Mouse (Mus musculus): ENCODE measurements around the gene Slc9a9.
A peak's percentile ranks its signal among the peaks of the same experiment; 100 is the strongest.

The Slc9a9 gene

GRCm38 (mm10) chr9:95086109-95086821 lies 416.6 kb downstream of the Slc9a9 start:
- DNase-seq = no peak

DNA sequence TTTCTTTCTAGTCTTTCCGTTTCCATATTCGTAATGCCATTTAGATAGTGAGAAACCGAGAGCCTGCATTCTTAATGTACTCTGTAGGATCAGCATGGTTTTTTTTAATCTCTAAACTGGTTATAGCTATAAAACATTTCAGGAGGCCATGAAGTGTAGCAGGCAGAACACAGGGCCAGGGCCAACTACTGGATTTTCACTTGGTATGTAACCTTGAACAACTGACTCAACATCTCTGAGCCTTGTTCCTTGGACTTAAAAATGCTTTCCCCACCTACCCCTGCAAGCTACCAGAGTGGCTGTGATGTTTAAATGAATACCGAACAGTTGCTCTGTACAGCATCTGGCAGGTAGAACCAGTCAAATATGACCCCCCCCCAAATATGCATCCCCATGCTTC lies 418.5 kb downstream of the Slc9a9 start:
- DNase-seq = no peak

- peak in 1 of 2 experiments; percentile 12 for DNase-seq
Measured at GRCm38 (mm10) chr9:95089050-95089449, 419.3 kb downstream of the Slc9a9 start.

DNA sequence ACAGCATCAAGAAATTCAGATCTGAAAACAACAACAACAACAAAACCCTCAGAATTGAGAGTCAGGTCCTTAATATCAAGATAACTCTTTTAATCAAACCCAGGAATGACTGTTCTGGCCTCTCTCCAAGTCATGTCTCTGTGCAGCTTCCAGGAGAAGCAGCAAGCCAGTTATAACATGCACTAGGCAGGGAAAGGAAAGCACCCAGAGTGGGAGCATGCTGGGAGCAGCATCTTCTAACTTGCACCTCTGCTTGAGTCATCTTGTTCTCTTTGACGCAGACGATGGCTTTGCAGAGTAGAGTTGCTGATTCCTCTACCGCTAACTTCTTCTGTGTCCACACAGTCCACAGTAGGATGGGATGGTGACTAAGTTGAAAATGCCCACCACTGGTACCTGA lies 426.8 kb downstream of the Slc9a9 start:
- DNase-seq = no peak

- no peak for DNase-seq
Measured at GRCm38 (mm10) chr9:95105768-95106167, 436.1 kb downstream of the Slc9a9 start.

DNA sequence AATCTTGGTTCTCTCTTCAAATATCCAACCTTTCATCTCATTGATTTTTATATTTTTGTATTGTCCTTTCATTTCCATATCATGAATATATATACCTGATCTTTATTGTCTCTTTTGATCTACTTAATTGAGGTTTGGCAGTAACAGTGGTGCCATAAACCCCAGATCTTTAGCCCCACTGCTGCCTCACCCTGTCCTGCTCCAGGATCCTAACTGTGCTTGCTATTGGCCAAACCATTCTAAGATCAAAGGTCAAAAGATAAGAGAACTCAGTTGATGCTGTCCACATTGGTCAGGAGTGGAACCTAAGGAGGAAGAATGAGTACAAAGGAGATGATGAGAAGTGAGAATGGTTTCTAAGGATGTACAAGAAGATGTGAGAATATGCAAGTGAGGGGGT lies 440.1 kb downstream of the Slc9a9 start:
- no peak for DNase-seq

GRCm38 (mm10) chr9:95110768-95111167 lies 441.1 kb downstream of the Slc9a9 start:
- no peak for DNase-seq

- DNase-seq = no peak
Measured at GRCm38 (mm10) chr9:95111732-95112131, 442.0 kb downstream of the Slc9a9 start.

DNA sequence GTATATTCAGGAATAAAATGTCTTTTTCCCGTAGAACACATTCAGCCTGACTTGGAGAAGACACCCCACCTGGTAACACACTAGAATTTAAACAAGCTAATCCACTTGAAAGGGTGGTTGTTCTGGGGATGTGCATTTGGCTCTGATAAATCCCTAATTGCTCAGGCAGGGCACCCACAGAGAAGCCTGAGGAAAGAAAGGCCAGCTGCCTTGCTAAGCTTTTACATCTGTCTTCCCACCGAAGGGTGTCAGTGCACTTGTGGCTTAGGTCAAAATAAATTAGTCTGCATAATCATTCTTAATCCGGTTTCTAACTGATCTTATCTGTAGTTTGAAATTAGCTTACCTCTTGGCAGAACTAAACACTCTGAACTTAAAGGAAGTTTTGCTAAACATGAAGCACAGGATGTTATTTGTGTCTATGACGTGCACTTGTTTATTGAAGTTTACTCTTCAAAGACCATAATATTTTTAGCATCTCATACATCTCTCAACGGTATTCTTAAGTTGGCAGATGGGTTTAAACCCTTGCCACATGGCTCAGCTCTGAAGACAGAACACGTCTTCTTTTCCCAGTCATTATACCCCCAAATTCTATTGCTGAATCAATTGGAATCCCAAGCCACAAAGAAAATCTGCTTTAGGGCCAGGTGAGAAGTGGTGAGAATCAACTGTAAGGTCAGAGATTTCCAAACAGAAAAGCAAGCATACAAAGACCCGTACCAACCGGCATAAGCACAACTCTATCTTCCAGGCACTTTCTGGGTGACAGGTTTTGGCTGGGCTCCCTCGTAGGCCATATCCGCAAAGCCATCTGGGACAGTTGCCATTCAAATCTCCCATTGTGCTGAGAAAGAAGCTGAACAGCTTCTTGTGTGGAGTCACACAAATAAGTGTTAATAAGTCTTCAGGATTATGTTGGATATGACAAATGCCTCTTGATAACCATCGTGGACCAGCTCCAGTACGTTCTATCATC lies 443.7 kb downstream of the Slc9a9 start:
- no peak for DNase-seq

DNA sequence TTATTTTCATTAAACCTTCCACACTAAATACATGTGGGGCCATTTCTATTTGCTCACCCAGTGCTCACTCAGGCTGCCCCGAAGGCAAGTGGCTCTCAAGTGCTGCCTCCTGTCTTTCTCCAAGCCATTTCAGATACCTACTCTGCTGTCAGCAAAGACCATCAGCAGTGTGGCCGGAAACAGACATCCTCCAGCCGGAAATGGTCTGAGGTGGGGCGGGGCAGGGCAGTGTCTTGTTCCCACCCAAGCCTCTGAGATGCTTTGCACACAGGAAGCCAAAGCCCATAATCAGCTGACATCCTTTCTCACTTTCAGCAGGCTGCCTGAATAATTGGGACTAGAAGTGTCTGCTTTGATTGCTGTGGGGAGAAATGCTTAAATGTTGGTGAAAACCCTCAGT lies 450.4 kb downstream of the Slc9a9 start:
- peak; percentile 14 to 30 for DNase-seq

DNA sequence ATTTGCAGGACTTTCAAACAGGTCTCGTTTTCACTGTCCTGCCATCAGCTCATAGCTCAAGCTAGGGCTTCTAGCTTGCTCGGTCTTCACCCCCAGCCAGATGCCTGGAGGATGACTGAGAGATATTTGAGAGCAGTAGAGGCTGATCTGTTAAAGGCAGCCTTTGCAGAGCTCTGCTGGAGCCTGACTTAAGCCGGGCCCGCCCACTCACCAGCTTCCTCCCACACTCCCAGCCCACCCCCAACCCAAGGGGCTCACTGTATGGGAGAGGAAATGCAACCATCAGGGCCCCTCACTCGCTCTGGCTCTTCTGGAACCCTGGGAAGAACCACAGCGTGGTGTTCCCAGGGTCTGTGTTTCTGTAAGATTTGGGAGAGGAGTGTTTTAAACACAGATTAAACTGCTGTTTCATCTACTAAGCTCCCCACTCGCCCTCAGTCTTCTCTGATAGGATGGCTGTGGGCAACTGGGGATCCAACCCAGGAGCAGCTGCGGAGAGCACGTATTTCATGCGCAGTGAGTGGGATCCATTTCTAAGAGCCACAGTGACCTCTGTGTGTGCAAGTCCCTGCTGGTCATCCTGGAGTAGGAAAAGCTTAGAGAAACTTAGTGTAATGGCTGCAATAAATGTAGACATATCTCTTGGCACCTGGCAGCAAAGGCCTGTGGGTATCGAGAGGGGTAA lies 451.6 kb downstream of the Slc9a9 start:
- DNase-seq = peak; percentile 35 to 54

- DNase-seq = no peak
Measured at GRCm38 (mm10) chr9:95125683-95126082, 456.0 kb downstream of the Slc9a9 start.

DNA sequence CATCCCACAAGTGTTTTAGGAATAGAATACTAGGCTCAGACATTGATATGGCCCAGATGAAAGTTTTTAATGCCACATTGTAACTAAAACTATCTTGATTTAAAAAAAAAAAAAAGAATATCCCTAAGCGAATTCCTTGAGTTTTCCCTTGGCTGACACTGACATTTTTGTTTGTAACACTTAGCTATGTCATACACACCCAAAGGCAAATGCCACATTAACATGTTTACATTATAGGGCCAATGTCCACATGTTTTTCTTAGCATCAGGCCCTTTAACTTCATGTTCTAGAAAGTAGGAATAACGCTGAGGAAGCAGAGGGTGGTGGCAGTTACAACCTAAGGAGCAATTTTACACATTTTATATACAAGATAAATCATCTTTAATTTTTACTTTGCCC lies 458.1 kb downstream of the Slc9a9 start:
- no peak for DNase-seq

- peak; percentile 9 to 29 for DNase-seq
Measured at GRCm38 (mm10) chr9:95149206-95149729, 479.6 kb downstream of the Slc9a9 start.

GRCm38 (mm10) chr9:95150096-95150495 lies 480.4 kb downstream of the Slc9a9 start:
- DNase-seq = peak; percentile 32 to 53

DNA sequence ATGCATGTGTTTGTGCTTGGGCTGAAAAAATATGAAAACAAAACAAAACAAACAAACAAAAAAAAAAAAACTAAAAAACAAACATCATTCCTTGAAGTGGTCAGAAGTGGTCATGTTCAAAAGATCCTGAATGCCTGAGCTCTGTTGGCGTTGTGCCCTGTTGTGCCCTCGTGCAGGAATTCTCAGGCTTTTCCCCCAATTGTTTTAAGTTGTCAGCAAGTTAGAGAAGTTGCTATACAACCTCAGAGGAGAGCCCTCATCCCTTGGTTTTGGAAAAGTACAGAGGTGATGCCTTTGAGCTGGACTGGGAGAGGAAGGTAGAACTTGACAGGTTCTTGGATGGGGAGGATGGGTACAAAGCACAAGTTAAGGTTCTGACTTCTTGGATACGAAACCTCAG lies 480.9 kb downstream of the Slc9a9 start:
- DNase-seq = peak; percentile 16 to 46

- no peak for DNase-seq
Measured at GRCm38 (mm10) chr9:95150998-95151397, 481.3 kb downstream of the Slc9a9 start.

GRCm38 (mm10) chr9:95151746-95152145 lies 482.0 kb downstream of the Slc9a9 start:
- no peak for DNase-seq

DNA sequence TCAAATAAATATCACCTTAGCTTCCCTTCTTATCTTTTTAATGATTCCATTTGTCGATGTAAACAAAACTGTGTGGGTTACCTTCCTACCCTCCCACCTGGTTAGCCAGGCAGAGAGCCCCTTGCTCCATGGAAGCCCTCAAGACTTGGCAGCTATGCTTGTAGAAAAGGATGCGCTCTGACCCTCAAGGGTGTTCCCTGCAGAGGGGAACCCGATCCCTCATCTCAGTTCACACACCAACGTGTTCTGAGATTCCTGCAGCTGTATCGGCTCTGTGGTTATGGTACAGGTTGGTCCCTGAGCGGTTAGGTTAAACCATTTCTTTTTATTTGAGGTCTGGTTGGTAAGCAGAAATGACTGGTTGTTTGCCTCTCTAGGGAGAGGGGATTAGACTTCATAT lies 484.3 kb downstream of the Slc9a9 start:
- no peak for DNase-seq

GRCm38 (mm10) chr9:95157948-95158347 lies 488.2 kb downstream of the Slc9a9 start:
- no peak for DNase-seq

GRCm38 (mm10) chr9:95158916-95159315 lies 489.2 kb downstream of the Slc9a9 start:
- no peak for DNase-seq

DNA sequence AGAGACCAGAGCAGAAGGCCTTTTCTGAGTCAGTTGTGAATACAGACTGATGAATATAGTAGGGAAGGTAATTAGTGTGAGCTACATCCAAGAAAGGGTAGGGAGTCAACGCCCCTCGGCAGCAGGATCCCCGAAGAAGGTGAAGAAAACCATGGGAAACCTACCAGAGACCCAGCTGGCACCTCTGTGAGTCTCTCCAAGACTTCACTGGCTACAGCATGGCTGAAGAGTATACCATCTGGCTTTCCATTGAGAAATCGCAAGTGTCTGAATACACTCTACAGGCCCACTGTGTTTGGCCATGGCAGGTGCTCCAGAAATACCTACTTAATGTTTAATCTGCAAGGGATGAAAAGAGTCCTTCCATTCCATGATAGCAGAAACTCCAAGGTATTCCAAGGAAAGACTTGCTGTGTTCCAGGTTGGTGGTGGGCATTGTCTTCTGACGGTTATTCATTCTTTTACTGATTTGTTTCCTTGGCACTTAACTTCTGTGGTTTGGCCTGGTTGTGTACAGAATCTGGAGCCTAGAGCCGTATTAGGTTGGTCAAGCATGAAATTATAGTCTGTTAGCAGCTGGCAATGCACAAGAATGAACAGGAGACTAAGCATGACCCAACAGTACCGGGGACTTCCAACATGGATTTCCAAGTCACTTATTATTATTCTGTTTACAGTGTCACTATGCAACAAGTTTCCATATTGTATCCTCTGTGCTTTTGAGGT lies 491.0 kb downstream of the Slc9a9 start:
- DNase-seq = no peak
